Comparison of ENCODE assay signal across 8 mouse cellular contexts in genomic region chr2:165493587-165494210, GRCm38 (mm10). TPM values are rescaled to one million over a fixed set of nuclear protein-coding genes. Genes with fewer than 3 reads are reported as not detected.
A peak's percentile ranks its signal among the peaks of the same experiment; 100 is the strongest.
DNase-seq lines count a peak whose midpoint lies in the region; ATAC-seq and TF ChIP-seq lines count a peak whose summit lies in the region.

No protein-coding gene starts in this region.

- H3K27me3 ChIP-seq in kidney, adult 2 months (replicated peaks; ENCODE audit: control insufficient read depth, insufficient read depth, low read length): no peaks in the 10 kb centered on the region
- H3K27me3 ChIP-seq in intestine, embryonic 16.5 days (replicated peaks; ENCODE audit: control insufficient read depth, insufficient read depth, low read length): no peaks in the 10 kb centered on the region
- H3K27me3 ChIP-seq in liver, embryonic 14.5 days (ENCODE audit: control insufficient read depth, insufficient read depth, low read length): no peaks in the 10 kb centered on the region

- H3K4me1 ChIP-seq in kidney, adult 2 months (ENCODE audit: control insufficient read depth, insufficient read depth, low read length): peaks cover 6% of the 10 kb centered on the region; the same call in 1 of the 2 replicates
- H3K4me1 ChIP-seq in bone marrow, adult 2 months (ENCODE audit: control insufficient read depth, insufficient read depth, low read length): no peaks in the 10 kb centered on the region; the same call in 1 of the 2 replicates
- no peaks in the 10 kb centered on the region for H3K4me1 ChIP-seq in embryonic fibroblast, embryonic 13.5 days (ENCODE audit: control insufficient read depth, insufficient read depth, low read length)
- H3K4me1 ChIP-seq in intestine, embryonic 16.5 days (ENCODE audit: control insufficient read depth, insufficient read depth, low read length): peaks cover 8% of the 10 kb centered on the region
- H3K4me1 ChIP-seq in liver, embryonic 14.5 days (replicated peaks; ENCODE audit: control insufficient read depth in 2 of 2, insufficient read depth in 2 of 2, low read length in 1 of 2): peaks cover 0 to 4% of the 10 kb centered on the region in 2 experiments; a peak in 2 of 4 replicates

- TF ChIP-seq POLR2A in kidney, adult 2 months (IDR thresholded peaks at IDR 0.05; ENCODE audit: low read depth, low read length): no peak
- no peak for TF ChIP-seq POLR2A in bone marrow, adult 2 months (IDR thresholded peaks at IDR 0.05; ENCODE audit: borderline replicate concordance, control insufficient read depth, low read depth, low read length)
- no peak for TF ChIP-seq POLR2A in embryonic fibroblast, embryonic 13.5 days (IDR thresholded peaks at IDR 0.05; ENCODE audit: low read depth, low read length)

- peak; percentile 27 for ATAC-seq in intestine, embryonic 16.5 days
- no peak; the same call in none of the 2 replicates for ATAC-seq in liver, embryonic 14.5 days (ENCODE audit: insufficient read depth)
- ATAC-seq in activated CD4-positive, CD25-positive, alpha-beta regulatory T cell, adult 4 months: no peak

- 29% methylated on average over 17 of the region's 17 CpGs for WGBS in kidney, adult 2 months
- 37% methylated on average over 17 of the region's 17 CpGs for WGBS in bone marrow, adult 2 months
- 21% methylated on average over 17 of the region's 17 CpGs for WGBS in intestine, embryonic 16.5 days
- 28% methylated on average over 17 of the region's 17 CpGs for WGBS in liver, embryonic 14.5 days (ENCODE audit: insufficient replicate concordance)

- H3K36me3 ChIP-seq in kidney, adult 2 months (ENCODE audit: control insufficient read depth, insufficient read depth, low read length): no peaks in the 10 kb centered on the region
- 0 out of 2 replicates have a peak, but pooled peaks cover 7% of the 10 kb centered on the region for H3K36me3 ChIP-seq in intestine, embryonic 16.5 days (ENCODE audit: control insufficient read depth, insufficient read depth, low read length)
- H3K36me3 ChIP-seq in liver, embryonic 14.5 days (replicated peaks; ENCODE audit: control insufficient read depth, insufficient read depth, low read depth): no peaks in the 10 kb centered on the region

- H3K4me2 ChIP-seq in intestine, embryonic 16.5 days (ENCODE audit: low read depth, low read length): peak overlapping the region; percentile 56
- peak overlapping the region; percentile 67 for H3K4me2 ChIP-seq in liver, embryonic 14.5 days (ENCODE audit: low read depth)

- peak overlapping the region; percentile 84 for H3K9ac ChIP-seq in intestine, embryonic 16.5 days (ENCODE audit: low read depth, low read length)
- H3K9ac ChIP-seq in liver, embryonic 14.5 days (replicated peaks): peak overlapping the region; percentile 40; the same call in 1 of the 2 replicates

- peak overlapping the region; percentile 36 for H3K27ac ChIP-seq in kidney, adult 2 months (ENCODE audit: insufficient read depth, low read depth, low read length)
- H3K27ac ChIP-seq in bone marrow, adult 2 months (ENCODE audit: control insufficient read depth, insufficient read depth, low read depth, low read length, poor library complexity): no peak overlapping the region
- no peak overlapping the region for H3K27ac ChIP-seq in embryonic fibroblast, embryonic 13.5 days (ENCODE audit: insufficient read depth, low read length)
- no peak overlapping the region for H3K27ac ChIP-seq in intestine, embryonic 16.5 days (ENCODE audit: low read length)
- no peak overlapping the region for H3K27ac ChIP-seq in liver, embryonic 14.5 days

- TF ChIP-seq EP300 in liver, embryonic 14.5 days (IDR thresholded peaks at IDR 0.05; ENCODE audit: low read depth): no peak

- no peak for DNase-seq in kidney, adult 2 months
- no peak for DNase-seq in kidney, postnatal 36 days
- no peak for DNase-seq in liver, embryonic 14.5 days (ENCODE audit: low read depth in 3 of 3, low spot score in 3 of 3)
- peak; percentile 79 to 90 for DNase-seq in right cerebral cortex, postnatal 10 days (ENCODE audit: low spot score in 2 of 2)

- H3K9me3 ChIP-seq in intestine, embryonic 16.5 days (ENCODE audit: control insufficient read depth, low read length): no peaks in the 10 kb centered on the region
- H3K9me3 ChIP-seq in liver, embryonic 14.5 days (ENCODE audit: control insufficient read depth, low read length): no peaks in the 10 kb centered on the region

- H3K4me3 ChIP-seq in kidney, adult 2 months (ENCODE audit: insufficient read depth, low read depth, low read length): peak overlapping the region; percentile 80
- peak overlapping the region; percentile 67 for H3K4me3 ChIP-seq in bone marrow, adult 2 months (replicated peaks; ENCODE audit: control insufficient read depth, low read depth, low read length)
- peak overlapping the region; percentile 99 for H3K4me3 ChIP-seq in embryonic fibroblast, embryonic 13.5 days (ENCODE audit: insufficient read depth, low read length)
- peak overlapping the region; percentile 62 for H3K4me3 ChIP-seq in intestine, embryonic 16.5 days (ENCODE audit: low read length)
- H3K4me3 ChIP-seq in liver, embryonic 14.5 days (ENCODE audit: insufficient read depth in 1 of 2, low read depth in 2 of 2, low read length in 2 of 2): peak overlapping the region; percentile 66 to 96

- no peak for TF ChIP-seq CTCF in kidney, adult 2 months (conservative IDR thresholded peaks at IDR 0.05; ENCODE audit: insufficient read depth, insufficient read length, low read depth, low read length)
- no peak for TF ChIP-seq CTCF in bone marrow, adult 2 months (IDR thresholded peaks at IDR 0.05; ENCODE audit: control insufficient read depth, insufficient read depth, low read length)
- no peak for TF ChIP-seq CTCF in embryonic fibroblast, embryonic 13.5 days (IDR thresholded peaks at IDR 0.05; ENCODE audit: borderline replicate concordance, insufficient read depth, low read length)
- no peak for TF ChIP-seq CTCF in liver, embryonic 14.5 days (IDR thresholded peaks at IDR 0.05; ENCODE audit: low read depth)

RNA-seq across cellular contexts. Expression of gene Trp53rka, which starts 0.6 kb away (rescaled TPM):
- polyA plus RNA-seq in kidney, adult 2 months (2012; rRNA removed): 15.5 and 16.3 TPM in 2 replicates
- polyA plus RNA-seq in bone marrow, adult 2 months (2011; ENCODE audit: insufficient read depth, insufficient read length, low replicate concordance, missing spikeins): 7.2 and 10.8 TPM in 2 replicates
- polyA plus RNA-seq in embryonic fibroblast, embryonic 13.5 days (2011; ENCODE audit: insufficient read length, low read depth, missing spikeins): 9.0 and 12.4 TPM in 2 replicates
- polyA plus RNA-seq in intestine, embryonic 16.5 days (2015; fragmentation: Nextera tagmentation; extraction: Ambion mirVana): 23.6 and 23.8 TPM in 2 replicates
- 5.4 and 7.4 TPM in 2 replicates for polyA plus RNA-seq in liver, embryonic 14.5 days (2012; rRNA removed)
- 7.8 and 8.8 TPM in 2 replicates for polyA plus RNA-seq in liver, embryonic 14.5 days (2014; fragmentation: Nextera tagmentation; extraction: Ambion mirVana)
- 1 to 10 TPM; 3.1 to 4.6 TPM for polyA plus RNA-seq in activated CD4-positive, CD25-positive, alpha-beta regulatory T cell, adult 4 months (2017; shearing (Covaris generic))

RNA-seq across cellular contexts. Expression of gene Slc2a10, which starts 9.9 kb away (rescaled TPM):
- polyA plus RNA-seq in kidney, adult 2 months (2012; rRNA removed): 1.5 and 1.7 TPM in 2 replicates
- 0.27 TPM in 1 of 2 replicates, not detected in the other for polyA plus RNA-seq in bone marrow, adult 2 months (2011; ENCODE audit: insufficient read depth, insufficient read length, low replicate concordance, missing spikeins)
- polyA plus RNA-seq in embryonic fibroblast, embryonic 13.5 days (2011; ENCODE audit: insufficient read length, low read depth, missing spikeins): 9.2 and 10.9 TPM in 2 replicates
- 4.0 and 5.3 TPM in 2 replicates for polyA plus RNA-seq in intestine, embryonic 16.5 days (2015; fragmentation: Nextera tagmentation; extraction: Ambion mirVana)
- 0.16 and 0.23 TPM in 2 replicates for polyA plus RNA-seq in liver, embryonic 14.5 days (2012; rRNA removed)
- 0.13 and 0.16 TPM in 2 replicates for polyA plus RNA-seq in liver, embryonic 14.5 days (2014; fragmentation: Nextera tagmentation; extraction: Ambion mirVana)
- polyA plus RNA-seq in activated CD4-positive, CD25-positive, alpha-beta regulatory T cell, adult 4 months (2017; shearing (Covaris generic)): not detected

RNA-seq across cellular contexts. Expression of gene Slc13a3, which starts 20.7 kb away (rescaled TPM):
- 584 and 709 TPM in 2 replicates for polyA plus RNA-seq in kidney, adult 2 months (2012; rRNA removed)
- polyA plus RNA-seq in bone marrow, adult 2 months (2011; ENCODE audit: insufficient read depth, insufficient read length, low replicate concordance, missing spikeins): 1.6 TPM in 1 of 2 replicates, not detected in the other
- polyA plus RNA-seq in embryonic fibroblast, embryonic 13.5 days (2011; ENCODE audit: insufficient read length, low read depth, missing spikeins): 0.16 TPM in 1 of 2 replicates, not detected in the other
- polyA plus RNA-seq in intestine, embryonic 16.5 days (2015; fragmentation: Nextera tagmentation; extraction: Ambion mirVana): 0.40 and 0.56 TPM in 2 replicates
- 3.2 and 3.8 TPM in 2 replicates for polyA plus RNA-seq in liver, embryonic 14.5 days (2012; rRNA removed)
- 5.7 and 7.7 TPM in 2 replicates for polyA plus RNA-seq in liver, embryonic 14.5 days (2014; fragmentation: Nextera tagmentation; extraction: Ambion mirVana)
- polyA plus RNA-seq in activated CD4-positive, CD25-positive, alpha-beta regulatory T cell, adult 4 months (2017; shearing (Covaris generic)): not detected

Comparison
In these comparisons a context has a peak if more than half of its experiments do, and no peak if none do; other contexts are left out.
1. DNase-seq: peak in right cerebral cortex, postnatal 10 days (2 of 2); none in kidney, adult 2 months (single experiment), kidney, postnatal 36 days (0 of 2) and liver, embryonic 14.5 days (0 of 3).
2. RNA of gene Slc13a3, which starts 20.7 kb away (polyA plus RNA-seq): 584 to 709 TPM in kidney, adult 2 months; 3.2 to 7.7 TPM in liver, embryonic 14.5 days, 1.6 TPM in bone marrow, adult 2 months, 0.40 to 0.56 TPM in intestine, embryonic 16.5 days, 0.16 TPM in embryonic fibroblast, embryonic 13.5 days and not detected in activated CD4-positive, CD25-positive, alpha-beta regulatory T cell, adult 4 months; every median in the first group is over 10 times any median in the second.
3. Peak in every context shown above with its lines, with median percentiles within 50 percentile points of each other: H3K4me3 ChIP-seq.